Mouse (Mus musculus): ENCODE measurements around the gene Mef2b. TPM values are rescaled to one million over a fixed set of nuclear protein-coding genes. Genes with fewer than 3 reads are reported as not detected.
A peak's percentile ranks its signal among the peaks of the same experiment; 100 is the strongest.

The Mef2b gene
- polyA plus RNA-seq, 1 experiment from 2014 or later = 0.10 TPM

DNA sequence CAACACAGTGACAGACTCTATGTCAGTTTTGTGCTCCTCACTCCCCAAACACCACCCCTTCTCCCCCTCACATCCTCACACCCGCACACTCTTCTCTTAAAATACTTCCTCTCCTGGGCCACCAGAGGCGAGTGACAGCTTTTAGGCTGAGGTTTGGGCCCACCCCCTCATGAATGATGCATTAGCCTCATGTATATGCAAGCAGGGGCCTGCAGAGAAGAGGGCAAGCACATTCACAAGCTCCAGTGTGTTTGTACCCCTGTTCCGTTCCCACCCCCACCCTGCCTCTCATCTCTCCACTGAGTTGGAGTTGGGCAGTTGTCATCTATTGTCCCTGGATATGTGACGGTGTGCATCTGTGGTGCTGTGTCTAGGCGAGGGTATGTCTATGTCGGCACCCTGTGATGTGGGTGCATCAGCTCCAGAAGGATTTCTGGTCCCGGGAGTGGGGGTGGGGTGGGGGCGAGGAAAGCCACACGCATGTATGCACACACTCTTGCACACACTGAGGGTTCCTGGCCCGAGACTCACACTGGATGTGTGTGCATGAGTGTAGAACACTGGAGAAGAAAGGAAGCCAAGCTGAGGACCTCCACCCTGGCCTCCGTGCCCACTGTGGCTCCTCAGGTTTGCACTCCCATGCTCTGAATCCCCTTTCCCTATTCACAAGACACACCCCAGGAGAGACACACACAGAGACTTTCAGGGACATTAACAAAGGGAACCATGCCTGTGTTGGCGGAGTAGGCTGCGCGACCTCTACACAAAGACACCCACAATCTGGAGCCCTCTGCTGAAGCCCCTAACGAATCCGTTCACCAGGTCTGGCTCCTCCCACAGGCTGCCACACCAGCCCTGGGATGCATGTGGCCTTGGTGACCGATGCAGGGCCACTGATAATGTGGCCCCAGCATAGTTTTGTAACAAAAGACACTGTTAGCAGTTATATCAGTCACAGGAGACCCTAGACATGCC is 20.5 kb upstream of the Mef2b start:
- H3K36me3 ChIP-seq (ENCODE audit: control insufficient read depth, insufficient read depth, low read length) = no peaks in the 10 kb centered on the region
- no peak for ATAC-seq (ENCODE audit: low FRiP score, low TSS enrichment)
- no peak overlapping the region for H3K9ac ChIP-seq (ENCODE audit: low read length)
- DNase-seq (ENCODE audit: low spot score) = no peak
- H3K27me3 ChIP-seq (ENCODE audit: control insufficient read depth, insufficient read depth, low read length) = no peaks in the 10 kb centered on the region
- H3K4me1 ChIP-seq (replicated peaks; ENCODE audit: control insufficient read depth, insufficient read depth) = no peaks in the 10 kb centered on the region
- no peak overlapping the region for H3K4me2 ChIP-seq (replicated peaks; ENCODE audit: low read depth)
- H3K9me3 ChIP-seq (ENCODE audit: control insufficient read depth, low read length) = no peaks in the 10 kb centered on the region
- TF ChIP-seq EP300 (optimal IDR thresholded peaks at IDR 0.05) = no peak
- no peak for TF ChIP-seq CTCF (IDR thresholded peaks at IDR 0.05; ENCODE audit: low read depth)
- no peak overlapping the region for H3K27ac ChIP-seq (replicated peaks)
- WGBS = 15% methylated on average over 17 of the region's 17 CpGs
- no peak overlapping the region for H3K4me3 ChIP-seq (ENCODE audit: low read depth, low read length)

DNA sequence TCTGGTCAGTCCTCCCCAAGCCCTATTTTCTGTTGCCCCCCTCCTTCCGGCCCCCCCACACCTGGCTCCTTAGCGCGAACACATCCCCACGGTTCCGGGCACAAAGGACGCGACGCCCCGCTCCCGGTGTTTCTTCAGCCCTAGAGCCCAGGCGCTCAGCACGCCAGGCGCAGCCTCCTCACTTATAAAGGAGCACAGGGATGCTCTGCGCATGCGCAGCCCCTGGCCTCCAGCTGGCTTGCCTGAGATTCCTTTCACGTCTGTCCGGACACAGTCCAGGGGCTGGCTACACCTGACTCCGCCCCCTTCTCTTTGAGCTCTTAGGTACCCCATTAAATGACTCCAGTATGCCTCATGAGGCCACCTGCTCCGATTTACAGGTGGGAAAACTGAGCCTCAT is 18.8 kb upstream of the Mef2b start, which contains the start of gene Ncan:
TSS of gene Ncan (minus strand) at position 207 of the 400 bp plus-strand sequence.
- no peaks in the 10 kb centered on the region for H3K36me3 ChIP-seq (ENCODE audit: control insufficient read depth, insufficient read depth, low read length)
- H3K9me3 ChIP-seq (ENCODE audit: control insufficient read depth, low read length) = no peaks in the 10 kb centered on the region
- TF ChIP-seq CTCF (IDR thresholded peaks at IDR 0.05; ENCODE audit: low read depth) (no peak), EP300 (optimal IDR thresholded peaks at IDR 0.05) (no peak)
- peak; percentile 57 for DNase-seq (ENCODE audit: low spot score)
- no peak within 1 kb of the TSS for H3K27ac ChIP-seq (replicated peaks)
- no peaks in the 10 kb centered on the region for H3K4me1 ChIP-seq (replicated peaks; ENCODE audit: control insufficient read depth, insufficient read depth)
- no peak within 1 kb of the TSS for H3K4me2 ChIP-seq (replicated peaks; ENCODE audit: low read depth)
- H3K27me3 ChIP-seq (ENCODE audit: control insufficient read depth, insufficient read depth, low read length) = no peaks in the 10 kb centered on the region
- peak; percentile 56; the same call in 1 of the 2 replicates for ATAC-seq (ENCODE audit: low FRiP score, low TSS enrichment)
- H3K4me3 ChIP-seq (ENCODE audit: low read depth, low read length) = no peak within 1 kb of the TSS
- WGBS = 1% methylated on average over 19 of the region's 19 CpGs
- no peak within 1 kb of the TSS for H3K9ac ChIP-seq (ENCODE audit: low read length)

DNA sequence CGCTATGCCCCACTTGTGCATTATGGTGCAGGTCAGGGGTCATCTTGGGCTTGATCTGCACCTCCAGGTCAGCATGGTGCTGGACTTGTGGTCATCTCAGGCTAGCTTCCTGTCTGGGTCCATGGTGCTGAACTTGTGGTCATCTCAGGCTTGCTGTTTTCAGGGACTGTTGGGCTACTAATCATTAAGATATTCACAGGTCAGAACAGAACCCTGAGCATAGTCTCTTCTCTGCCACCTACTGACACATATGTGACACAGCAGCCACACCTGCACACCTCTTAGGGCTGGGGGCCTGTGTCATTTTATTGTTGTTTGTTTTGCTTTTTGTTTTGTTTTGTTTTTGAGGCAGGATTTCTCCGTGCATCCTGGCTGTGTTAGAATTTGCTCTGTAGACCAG is 16.6 kb upstream of the Mef2b start:
- ATAC-seq (ENCODE audit: low FRiP score, low TSS enrichment) = 0 out of 2 replicates have a peak, but pooled peaks have one; percentile 36
- Histone ChIP-seq H3K4me1 (replicated peaks; ENCODE audit: control insufficient read depth, insufficient read depth) (no peaks in the 10 kb centered on the region), H3K9ac (ENCODE audit: low read length) (no peak overlapping the region), H3K4me3 (ENCODE audit: low read depth, low read length) (no peak overlapping the region), H3K27me3 (ENCODE audit: control insufficient read depth, insufficient read depth, low read length) (no peaks in the 10 kb centered on the region), H3K36me3 (ENCODE audit: control insufficient read depth, insufficient read depth, low read length) (no peaks in the 10 kb centered on the region), H3K27ac (replicated peaks) (no peak overlapping the region), H3K4me2 (replicated peaks; ENCODE audit: low read depth) (no peak overlapping the region), H3K9me3 (ENCODE audit: control insufficient read depth, low read length) (no peaks in the 10 kb centered on the region)
- DNase-seq (ENCODE audit: low spot score) = no peak
- peak; percentile 68 for TF ChIP-seq CTCF (IDR thresholded peaks at IDR 0.05; ENCODE audit: low read depth)
- no peak for TF ChIP-seq EP300 (optimal IDR thresholded peaks at IDR 0.05)
- WGBS = 50% methylated on average over 2 of the region's 2 CpGs

DNA sequence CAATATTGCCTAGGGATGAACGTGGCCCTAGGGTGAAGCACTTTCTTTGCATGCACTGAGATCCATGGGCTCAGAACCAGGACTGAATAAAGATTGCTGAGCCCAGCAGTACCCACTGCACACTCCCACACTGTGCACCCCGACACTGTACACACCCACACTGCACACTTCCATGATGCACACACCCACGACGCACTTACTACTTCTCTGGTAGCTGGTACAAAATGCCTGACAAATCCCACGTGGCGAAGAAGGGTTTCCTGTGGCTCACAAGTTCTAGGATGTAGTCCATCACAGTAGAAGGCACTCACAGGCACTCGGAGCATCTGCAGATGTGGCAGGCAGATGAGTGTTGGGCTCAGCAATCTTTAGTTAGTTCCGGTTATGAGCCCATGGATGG is 14.5 kb upstream of the Mef2b start:
- 57% methylated on average over 8 of the region's 8 CpGs for WGBS

DNA sequence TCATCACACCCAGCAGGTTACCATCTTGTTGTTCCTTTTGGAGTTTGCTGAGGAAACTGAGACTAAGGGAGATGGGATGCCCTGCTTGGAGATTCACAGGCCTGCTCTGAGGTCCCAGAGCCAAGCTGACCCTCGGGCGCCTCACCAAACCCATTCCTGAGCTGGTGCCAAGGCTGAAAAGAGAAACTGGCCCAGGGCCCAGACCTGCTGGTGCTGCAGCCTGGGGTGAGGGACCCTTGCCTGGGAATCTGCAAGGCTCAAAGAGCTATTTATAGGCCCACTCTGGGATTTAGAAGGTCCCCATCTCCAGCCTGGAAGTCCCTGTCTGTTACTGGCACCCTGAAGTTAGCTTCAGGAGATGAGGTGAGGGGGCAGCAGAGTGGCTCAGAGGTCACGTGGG is 11.1 kb upstream of the Mef2b start:
- TF ChIP-seq EP300 (optimal IDR thresholded peaks at IDR 0.05) (no peak), CTCF (IDR thresholded peaks at IDR 0.05; ENCODE audit: low read depth) (no peak)
- Histone ChIP-seq H3K4me3 (ENCODE audit: low read depth, low read length) (no peak overlapping the region), H3K9ac (ENCODE audit: low read length) (no peak overlapping the region), H3K4me1 (replicated peaks; ENCODE audit: control insufficient read depth, insufficient read depth) (no peaks in the 10 kb centered on the region; the same call in 1 of the 2 replicates), H3K27me3 (ENCODE audit: control insufficient read depth, insufficient read depth, low read length) (no peaks in the 10 kb centered on the region), H3K36me3 (ENCODE audit: control insufficient read depth, insufficient read depth, low read length) (peaks cover 2% of the 10 kb centered on the region; the same call in 1 of the 2 replicates), H3K9me3 (ENCODE audit: control insufficient read depth, low read length) (no peaks in the 10 kb centered on the region), H3K4me2 (replicated peaks; ENCODE audit: low read depth) (no peak overlapping the region), H3K27ac (replicated peaks) (no peak overlapping the region)
- 61% methylated on average over 3 of the region's 3 CpGs for WGBS
- ATAC-seq (ENCODE audit: low FRiP score, low TSS enrichment) (no peak), DNase-seq (ENCODE audit: low spot score) (no peak)

More for the DNA sequence above, 14.5 kb upstream of the Mef2b start:
- Histone ChIP-seq H3K9me3 (ENCODE audit: control insufficient read depth, low read length) (no peaks in the 10 kb centered on the region), H3K9ac (ENCODE audit: low read length) (no peak overlapping the region), H3K27me3 (ENCODE audit: control insufficient read depth, insufficient read depth, low read length) (no peaks in the 10 kb centered on the region), H3K27ac (replicated peaks) (no peak overlapping the region), H3K4me3 (ENCODE audit: low read depth, low read length) (no peak overlapping the region), H3K4me2 (replicated peaks; ENCODE audit: low read depth) (no peak overlapping the region), H3K36me3 (ENCODE audit: control insufficient read depth, insufficient read depth, low read length) (no peaks in the 10 kb centered on the region), H3K4me1 (replicated peaks; ENCODE audit: control insufficient read depth, insufficient read depth) (no peaks in the 10 kb centered on the region)
- ATAC-seq (ENCODE audit: low FRiP score, low TSS enrichment) (no peak), DNase-seq (ENCODE audit: low spot score) (no peak)
- TF ChIP-seq CTCF (IDR thresholded peaks at IDR 0.05; ENCODE audit: low read depth) (no peak), EP300 (optimal IDR thresholded peaks at IDR 0.05) (no peak)

Measured in stomach, postnatal 0 days (tissue).